Mouse (Mus musculus): ENCODE data around the gene Mcf2l.

DNA sequence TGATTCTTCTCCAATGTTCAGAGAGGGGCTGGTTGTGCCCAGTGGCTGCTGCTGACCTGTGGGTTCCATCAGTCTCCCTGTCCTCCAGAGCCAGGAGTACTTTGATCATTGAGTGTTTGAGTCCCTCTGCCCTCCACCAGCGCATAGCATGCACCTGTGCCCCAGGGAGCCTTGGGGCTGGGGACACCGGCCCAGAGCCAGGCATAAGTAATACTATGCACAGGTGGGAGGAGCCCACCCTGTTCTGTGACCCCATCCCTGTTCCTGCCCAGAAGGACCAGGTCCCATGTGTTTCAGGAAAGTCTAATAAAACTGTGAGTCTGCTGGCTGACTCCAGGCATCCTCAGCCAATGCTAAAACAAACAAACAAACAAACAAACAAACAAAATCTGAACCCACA, 104.7 kb downstream of the Mcf2l start:
- TF ChIP-seq GATA1 (IDR thresholded peaks at IDR 0.05; ENCODE audit: borderline replicate concordance, low read length) (no peak), FLI1 (IDR thresholded peaks at IDR 0.05; ENCODE audit: low read length) (no peak)

Measured in megakaryocyte, embryonic 14.5 days (primary cell).